Mouse (Mus musculus) brain, embryonic 14.5 days (tissue): ENCODE measurements at regions not wholly inside any gene's neighbourhood (a gene's known extent, or its start where the extent isn't known, plus 50 kb on each side); places are given as distances from the start of the nearest gene placed in this dataset.

Experiments
- CTCF ChIP-seq: fragments of 200-500 bp; IDR thresholded peaks from 2 replicates; pipeline ENCODE4 v1.5.1; 2012; ENCODE audit warnings: inconsistent platforms, mild to moderate bottlenecking, moderate library complexity, borderline replicate concordance; ENCODE audit not compliant: insufficient read depth, insufficient read length; ENCODE audit errors: extremely low read depth
- POLR2A ChIP-seq: fragments of 200-500 bp; IDR thresholded peaks from 2 replicates; pipeline ENCODE4 v1.6.1; 2012; ENCODE audit warnings: mild to moderate bottlenecking, inconsistent platforms, borderline replicate concordance; ENCODE audit not compliant: poor library complexity, insufficient read depth, insufficient read length, severe bottlenecking; ENCODE audit errors: extremely low read depth

GRCm38 (mm10) chr11:8227772-8228425 is 436.4 kb downstream of the Tns3 start:
- TF ChIP-seq POLR2A, result no peak
- no peak for TF ChIP-seq CTCF
